Mouse (Mus musculus): ENCODE measurements around the gene Pigz. TPM values are rescaled to one million over a fixed set of nuclear protein-coding genes. Genes with fewer than 3 reads are reported as not detected.

The Pigz gene
- polyA plus RNA-seq, 1 experiment from 2014 or later = 0.41 TPM

DNA sequence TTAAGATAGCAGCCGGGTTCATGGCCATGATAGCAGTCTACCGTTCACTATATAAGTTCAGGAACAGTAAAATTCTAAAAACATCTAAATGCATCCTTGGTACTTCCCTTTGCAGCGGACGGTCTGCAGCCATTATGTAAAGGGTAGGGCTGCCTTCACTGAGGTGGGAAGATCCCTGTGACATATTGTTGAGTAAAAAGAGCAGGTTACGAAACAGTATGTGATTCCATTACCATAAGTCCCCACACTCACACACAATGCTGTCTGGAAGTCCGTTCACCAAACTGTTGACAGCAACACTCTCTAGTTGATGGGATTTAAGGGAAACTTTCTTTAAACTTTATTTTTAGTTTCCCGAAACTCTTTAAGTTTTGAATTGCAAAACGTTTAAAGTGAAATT lies 30.4 kb upstream of the Pigz start:
- H3K9me3 ChIP-seq (replicated peaks; ENCODE audit: control insufficient read depth, low read length) = no peaks in the 10 kb centered on the region
- no peak overlapping the region for H3K4me2 ChIP-seq (ENCODE audit: low read depth, low read length)
- 86% methylated on average over 8 of the region's 8 CpGs for WGBS
- H3K36me3 ChIP-seq (replicated peaks; ENCODE audit: control insufficient read depth, insufficient read depth, low read depth, low read length) = no peaks in the 10 kb centered on the region
- no peak for ATAC-seq (replicated peaks; ENCODE audit: insufficient number of reproducible peaks, low FRiP score, low TSS enrichment, low read depth)
- H3K27me3 ChIP-seq (ENCODE audit: control insufficient read depth, insufficient read depth, low read length) = no peaks in the 10 kb centered on the region
- no peak overlapping the region for H3K9ac ChIP-seq (replicated peaks; ENCODE audit: low read length)
- no peaks in the 10 kb centered on the region; the same call in 1 of the 2 replicates for H3K4me1 ChIP-seq (ENCODE audit: control insufficient read depth, insufficient read depth, low read length)
- no peak overlapping the region for H3K4me3 ChIP-seq (ENCODE audit: low read depth, low read length)
- H3K27ac ChIP-seq (replicated peaks; ENCODE audit: low read depth, low read length) = no peak overlapping the region
- DNase-seq (ENCODE audit: low spot score) = no peak

DNA sequence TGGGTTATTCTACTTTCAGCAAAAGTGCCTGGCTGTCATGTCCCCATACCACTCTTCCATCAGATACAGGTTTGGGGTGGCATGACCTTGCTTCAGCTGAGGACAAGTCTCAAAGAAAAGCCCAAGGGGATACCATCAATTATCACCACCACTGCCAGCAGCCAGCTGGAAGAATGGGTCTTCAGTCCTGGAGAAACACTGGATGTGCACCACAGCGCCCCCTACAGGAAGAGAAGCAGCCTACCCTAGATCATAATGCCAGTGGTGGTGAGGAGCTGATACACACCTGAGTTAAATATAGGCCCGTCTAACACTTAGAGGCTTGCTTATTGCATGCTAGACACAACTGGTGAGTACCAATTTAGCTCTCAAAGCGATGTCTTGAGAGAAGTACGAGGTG lies 28.3 kb upstream of the Pigz start:
- no peaks in the 10 kb centered on the region for H3K27me3 ChIP-seq (ENCODE audit: control insufficient read depth, insufficient read depth, low read length)
- no peaks in the 10 kb centered on the region; the same call in 1 of the 2 replicates for H3K4me1 ChIP-seq (ENCODE audit: control insufficient read depth, insufficient read depth, low read length)
- DNase-seq (ENCODE audit: low spot score) = no peak
- H3K9ac ChIP-seq (replicated peaks; ENCODE audit: low read length) = no peak overlapping the region
- no peak overlapping the region for H3K4me2 ChIP-seq (ENCODE audit: low read depth, low read length)
- H3K36me3 ChIP-seq (replicated peaks; ENCODE audit: control insufficient read depth, insufficient read depth, low read depth, low read length) = no peaks in the 10 kb centered on the region
- WGBS = 75% methylated on average over 4 of the region's 4 CpGs
- ATAC-seq (replicated peaks; ENCODE audit: insufficient number of reproducible peaks, low FRiP score, low TSS enrichment, low read depth) = no peak
- H3K4me3 ChIP-seq (ENCODE audit: low read depth, low read length) = no peak overlapping the region
- H3K9me3 ChIP-seq (replicated peaks; ENCODE audit: control insufficient read depth, low read length) = no peaks in the 10 kb centered on the region
- no peak overlapping the region for H3K27ac ChIP-seq (replicated peaks; ENCODE audit: low read depth, low read length)

DNA sequence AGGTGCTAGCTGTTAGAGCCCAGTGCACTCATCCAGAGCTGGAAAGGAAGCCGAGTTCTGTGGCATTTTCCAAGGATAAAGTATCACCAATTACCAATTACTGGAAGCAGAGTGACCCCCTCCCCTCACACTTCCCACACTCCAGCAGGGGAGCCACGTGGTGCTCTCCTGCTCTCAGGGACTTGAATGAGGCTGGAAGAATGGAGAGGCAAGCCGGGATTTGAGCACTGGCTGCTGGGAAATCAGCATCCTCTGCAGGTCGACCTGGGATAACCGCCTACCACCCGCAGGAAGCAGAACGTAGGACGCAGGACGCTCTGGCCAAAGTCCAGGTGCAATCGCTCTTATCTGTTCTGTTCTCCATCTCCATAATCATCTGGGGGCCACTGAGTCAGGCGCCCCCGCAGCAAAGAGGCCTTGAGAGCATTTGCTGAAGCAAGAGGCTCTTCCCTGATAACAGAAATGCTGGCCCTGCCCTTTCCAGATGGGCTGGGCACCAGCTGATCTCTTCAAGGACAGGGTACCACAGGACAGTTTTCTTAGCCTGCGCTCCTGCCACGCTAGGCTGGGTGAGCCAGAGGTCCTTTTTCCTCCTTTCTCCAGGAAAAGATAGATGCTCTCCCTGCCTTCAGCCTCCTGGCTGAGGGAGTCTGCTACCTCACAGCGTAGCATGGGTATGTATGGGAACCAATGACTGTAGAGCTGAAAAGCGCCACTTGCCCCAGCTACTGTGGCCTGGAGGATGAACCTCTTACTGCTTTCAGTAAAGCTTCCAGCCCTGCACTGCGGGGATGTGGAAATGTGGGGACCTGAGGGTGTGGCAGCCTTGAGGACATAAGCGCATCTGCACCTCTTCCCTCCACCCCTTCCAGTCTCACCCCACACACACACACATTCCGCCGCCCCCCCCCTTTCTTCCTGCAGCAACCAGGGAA lies 27.5 kb upstream of the Pigz start:
- H3K36me3 ChIP-seq (replicated peaks; ENCODE audit: control insufficient read depth, insufficient read depth, low read depth, low read length) = no peaks in the 10 kb centered on the region
- ATAC-seq (replicated peaks; ENCODE audit: insufficient number of reproducible peaks, low FRiP score, low TSS enrichment, low read depth) (no peak), DNase-seq (ENCODE audit: low spot score) (peak; percentile 39)
- peak overlapping the region; percentile 1; the same call in 1 of the 2 replicates for H3K9ac ChIP-seq (replicated peaks; ENCODE audit: low read length)
- WGBS = 28% methylated on average over 20 of the region's 20 CpGs
- 0 out of 2 replicates have a peak overlapping the region, but pooled peaks have one; percentile 17 for H3K4me2 ChIP-seq (ENCODE audit: low read depth, low read length)
- H3K4me3 ChIP-seq (ENCODE audit: low read depth, low read length) = no peak overlapping the region; the same call in 1 of the 2 replicates
- no peaks in the 10 kb centered on the region for H3K9me3 ChIP-seq (replicated peaks; ENCODE audit: control insufficient read depth, low read length)
- no peak overlapping the region for H3K27ac ChIP-seq (replicated peaks; ENCODE audit: low read depth, low read length)
- no peaks in the 10 kb centered on the region; the same call in 1 of the 2 replicates for H3K4me1 ChIP-seq (ENCODE audit: control insufficient read depth, insufficient read depth, low read length)
- no peaks in the 10 kb centered on the region for H3K27me3 ChIP-seq (ENCODE audit: control insufficient read depth, insufficient read depth, low read length)

DNA sequence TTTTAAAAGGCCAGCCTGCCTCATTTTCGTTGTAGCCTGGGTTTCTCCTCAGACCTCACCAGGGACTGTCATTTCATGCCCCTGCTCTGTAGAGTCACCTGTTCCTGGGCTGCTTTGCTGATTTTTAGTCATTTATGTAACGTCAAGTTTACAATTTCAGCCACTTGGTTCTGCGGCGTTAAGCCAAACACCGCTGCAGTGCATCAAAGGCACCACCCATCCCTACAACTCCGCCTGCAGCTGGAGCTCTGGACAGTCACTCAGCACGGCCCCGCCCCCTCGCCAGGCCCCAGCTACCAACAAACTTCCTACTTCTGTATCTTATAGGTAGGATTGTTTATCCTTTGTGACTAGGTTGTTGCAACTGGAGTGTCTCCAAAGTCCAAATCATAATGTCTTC lies 26.8 kb upstream of the Pigz start:
- WGBS = 12% methylated on average over 9 of the region's 9 CpGs
- no peak for ATAC-seq (replicated peaks; ENCODE audit: insufficient number of reproducible peaks, low FRiP score, low TSS enrichment, low read depth)
- Histone ChIP-seq H3K9me3 (replicated peaks; ENCODE audit: control insufficient read depth, low read length) (no peaks in the 10 kb centered on the region), H3K36me3 (replicated peaks; ENCODE audit: control insufficient read depth, insufficient read depth, low read depth, low read length) (no peaks in the 10 kb centered on the region), H3K4me2 (ENCODE audit: low read depth, low read length) (peak overlapping the region; percentile 24; the same call in 1 of the 2 replicates), H3K27me3 (ENCODE audit: control insufficient read depth, insufficient read depth, low read length) (no peaks in the 10 kb centered on the region), H3K27ac (replicated peaks; ENCODE audit: low read depth, low read length) (no peak overlapping the region), H3K4me3 (ENCODE audit: low read depth, low read length) (no peak overlapping the region; the same call in 1 of the 2 replicates), H3K4me1 (ENCODE audit: control insufficient read depth, insufficient read depth, low read length) (no peaks in the 10 kb centered on the region; the same call in 1 of the 2 replicates), H3K9ac (replicated peaks; ENCODE audit: low read length) (peak overlapping the region; percentile 1; the same call in 1 of the 2 replicates)
- peak; percentile 59 for DNase-seq (ENCODE audit: low spot score)

DNA sequence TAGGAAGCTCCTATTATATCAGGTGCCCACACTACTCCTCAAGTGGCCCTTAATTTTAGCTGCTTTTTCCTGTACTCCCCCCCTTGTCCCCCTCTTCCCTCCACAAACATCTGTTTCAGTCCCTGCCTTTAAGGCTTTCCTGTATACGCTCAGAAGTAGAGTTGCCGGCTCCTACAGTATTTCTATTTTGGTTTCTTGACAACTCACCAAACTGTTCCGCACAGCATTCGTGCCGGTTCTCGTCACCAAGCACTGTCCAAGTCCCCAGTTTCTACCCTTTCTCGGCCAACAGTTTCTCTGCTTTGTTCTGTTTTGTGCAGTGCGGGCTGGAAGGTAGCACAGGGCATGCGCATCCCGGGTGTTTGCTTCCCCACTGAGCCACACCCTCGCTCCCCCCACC lies 24.7 kb upstream of the Pigz start:
- H3K27me3 ChIP-seq (ENCODE audit: control insufficient read depth, insufficient read depth, low read length) = no peaks in the 10 kb centered on the region
- H3K4me3 ChIP-seq (ENCODE audit: low read depth, low read length) = no peak overlapping the region
- no peak overlapping the region for H3K27ac ChIP-seq (replicated peaks; ENCODE audit: low read depth, low read length)
- DNase-seq (ENCODE audit: low spot score) (no peak), ATAC-seq (replicated peaks; ENCODE audit: insufficient number of reproducible peaks, low FRiP score, low TSS enrichment, low read depth) (no peak)
- no peak overlapping the region for H3K4me2 ChIP-seq (ENCODE audit: low read depth, low read length)
- H3K4me1 ChIP-seq (ENCODE audit: control insufficient read depth, insufficient read depth, low read length) = no peaks in the 10 kb centered on the region; the same call in 1 of the 2 replicates
- H3K36me3 ChIP-seq (replicated peaks; ENCODE audit: control insufficient read depth, insufficient read depth, low read depth, low read length) = no peaks in the 10 kb centered on the region
- H3K9me3 ChIP-seq (replicated peaks; ENCODE audit: control insufficient read depth, low read length) = no peaks in the 10 kb centered on the region
- no peak overlapping the region for H3K9ac ChIP-seq (replicated peaks; ENCODE audit: low read length)
- 71% methylated on average over 11 of the region's 11 CpGs for WGBS

DNA sequence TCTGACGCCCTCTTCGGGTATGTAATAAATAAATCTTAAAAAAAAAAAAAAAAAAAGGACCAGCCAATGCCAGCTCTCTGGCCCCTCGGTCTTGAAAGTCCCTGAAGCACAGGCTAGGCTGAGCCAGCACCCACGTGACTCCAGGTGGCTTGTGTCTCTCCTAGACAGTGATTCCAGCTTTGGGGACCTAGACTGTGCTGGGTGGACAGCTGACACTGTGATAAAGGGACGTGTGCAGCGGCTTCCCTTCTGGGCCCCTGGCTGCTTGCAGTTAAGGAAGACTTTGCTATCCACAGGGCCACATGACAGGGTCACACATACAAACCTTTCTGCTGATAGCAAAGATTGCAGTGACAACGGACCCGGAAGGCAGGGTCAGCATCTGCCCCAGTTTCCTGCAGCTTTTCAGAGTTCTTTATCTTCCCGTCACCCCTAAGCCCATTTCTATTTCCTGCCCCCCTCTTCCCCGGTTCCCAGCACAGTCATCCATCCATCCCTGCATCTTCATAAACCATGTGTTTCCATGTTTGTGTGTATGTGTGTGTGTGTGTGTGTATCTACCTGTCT lies 23.3 kb upstream of the Pigz start:
- H3K36me3 ChIP-seq (replicated peaks; ENCODE audit: control insufficient read depth, insufficient read depth, low read depth, low read length) = no peaks in the 10 kb centered on the region
- WGBS = 67% methylated on average over 10 of the region's 10 CpGs
- H3K4me3 ChIP-seq (ENCODE audit: low read depth, low read length) = no peak overlapping the region
- no peaks in the 10 kb centered on the region for H3K9me3 ChIP-seq (replicated peaks; ENCODE audit: control insufficient read depth, low read length)
- H3K27me3 ChIP-seq (ENCODE audit: control insufficient read depth, insufficient read depth, low read length) = no peaks in the 10 kb centered on the region
- DNase-seq (ENCODE audit: low spot score) (no peak), ATAC-seq (replicated peaks; ENCODE audit: insufficient number of reproducible peaks, low FRiP score, low TSS enrichment, low read depth) (no peak)
- no peak overlapping the region for H3K9ac ChIP-seq (replicated peaks; ENCODE audit: low read length)
- no peaks in the 10 kb centered on the region; the same call in 1 of the 2 replicates for H3K4me1 ChIP-seq (ENCODE audit: control insufficient read depth, insufficient read depth, low read length)
- H3K4me2 ChIP-seq (ENCODE audit: low read depth, low read length) = no peak overlapping the region
- no peak overlapping the region for H3K27ac ChIP-seq (replicated peaks; ENCODE audit: low read depth, low read length)

DNA sequence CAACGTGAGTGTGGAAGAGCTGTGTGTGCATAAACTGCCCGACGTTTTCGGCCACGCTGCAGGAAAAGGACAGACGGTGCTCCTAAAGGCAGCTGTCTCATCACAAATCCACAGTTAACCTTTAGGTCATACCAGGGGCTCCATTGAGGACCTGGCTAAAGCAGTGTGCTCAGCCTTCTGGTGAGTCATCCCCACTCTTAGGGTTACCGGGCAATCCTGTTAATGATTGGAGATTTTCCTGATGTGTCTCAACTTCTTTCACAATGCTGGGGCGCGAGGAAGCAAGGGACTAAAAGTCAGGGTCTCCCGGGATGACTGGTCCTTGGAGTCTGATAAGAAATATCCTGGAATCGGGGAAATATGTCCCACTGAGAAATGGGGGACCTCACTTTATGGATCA lies 15.9 kb upstream of the Pigz start:
- ATAC-seq (replicated peaks; ENCODE audit: insufficient number of reproducible peaks, low FRiP score, low TSS enrichment, low read depth) = no peak
- no peak overlapping the region for H3K27ac ChIP-seq (replicated peaks; ENCODE audit: low read depth, low read length)

More for the DNA sequence above, 15.9 kb upstream of the Pigz start:
- no peak overlapping the region; the same call in 1 of the 2 replicates for H3K9ac ChIP-seq (replicated peaks; ENCODE audit: low read length)
- WGBS = 71% methylated on average over 11 of the region's 11 CpGs
- no peaks in the 10 kb centered on the region for H3K9me3 ChIP-seq (replicated peaks; ENCODE audit: control insufficient read depth, low read length)
- no peaks in the 10 kb centered on the region for H3K36me3 ChIP-seq (replicated peaks; ENCODE audit: control insufficient read depth, insufficient read depth, low read depth, low read length)
- DNase-seq (ENCODE audit: low spot score) = no peak
- H3K4me3 ChIP-seq (ENCODE audit: low read depth, low read length) = no peak overlapping the region
- H3K4me2 ChIP-seq (ENCODE audit: low read depth, low read length) = no peak overlapping the region
- H3K4me1 ChIP-seq (ENCODE audit: control insufficient read depth, insufficient read depth, low read length) = no peaks in the 10 kb centered on the region
- H3K27me3 ChIP-seq (ENCODE audit: control insufficient read depth, insufficient read depth, low read length) = no peaks in the 10 kb centered on the region

All from embryonic facial prominence, embryonic 11.5 days (tissue).